Mouse (Mus musculus) kidney, embryonic 16.5 days (tissue): ENCODE data around the gene Tmem274. TPM values are rescaled to one million over a fixed set of nuclear protein-coding genes. Genes with fewer than 3 reads are reported as not detected.
"Not testable (repeated sequence)": the region's sequence is repeated elsewhere in the genome, so short reads cannot be mapped to it uniquely, and the experiment has no call there.

Experiments used
- ATAC-seq: fragments of 200-750 bp; cut with Nextera tagmentation; 2 replicates; pipeline ENCODE4 v1.8.0; 2017; ENCODE audit warnings: moderate TSS enrichment; ENCODE audit not compliant: low FRiP score, low TSS enrichment
- H3K27ac ChIP-seq: fragments of 300-500 bp; sonication (generic); 2 replicates; pipeline ENCODE4 v1.5.1; 2014; ENCODE audit warnings: low read length
- H3K27me3 ChIP-seq: fragments of 300-500 bp; sonication (generic); 2 replicates; pipeline ENCODE4 v1.6.1; 2014; ENCODE audit warnings: low read length, control low read depth, mixed read lengths; ENCODE audit not compliant: insufficient read depth
- H3K36me3 ChIP-seq: fragments of 300-500 bp; sonication (generic); 2 replicates; pipeline ENCODE4 v1.6.1; 2014; ENCODE audit warnings: low read length, control low read depth, mixed read lengths; ENCODE audit not compliant: insufficient read depth
- H3K4me1 ChIP-seq: fragments of 300-500 bp; sonication (generic); 2 replicates; pipeline ENCODE4 v1.6.1; 2014; ENCODE audit warnings: low read length, control low read depth, mixed read lengths; ENCODE audit not compliant: insufficient read depth
- H3K4me2 ChIP-seq: fragments of 300-500 bp; sonication (generic); replicated peaks from 2 replicates; pipeline ENCODE4 v1.6.1; 2014; ENCODE audit warnings: low read depth, low read length
- H3K4me3 ChIP-seq: fragments of 300-500 bp; sonication (generic); 2 replicates; pipeline ENCODE4 v1.5.1; 2014; ENCODE audit warnings: mild to moderate bottlenecking, low read length
- H3K9ac ChIP-seq: fragments of 300-500 bp; sonication (generic); replicated peaks from 2 replicates; pipeline ENCODE4 v1.6.1; 2014; ENCODE audit warnings: low read length
- H3K9me3 ChIP-seq: fragments of 300-500 bp; sonication (generic); 2 replicates; pipeline ENCODE4 v1.6.1; 2016; ENCODE audit warnings: low read length, control low read depth
- whole genome bisulfite sequencing: fragments of 180-500 bp; shearing (Covaris S2); extraction: QIAGEN DNeasy Blood & Tissue Kit; methylation state at CpG from one replicate; pipeline ENCODE4 v1.1.7; 2014; 5-methylcytosine and 5-hydroxymethylcytosine counted together
- polyA plus RNA-seq: library from polyadenylated mRNA; unstranded; fragments of >200 nt; fragmentation: Nextera tagmentation; extraction: Ambion mirVana; gene quantifications from 2 replicates; pipeline ENCODE4 v1.2.1, GENCODE M21; 2015

Gene Tmem274
- 0.41 and 0.82 TPM in 2 replicates for polyA plus RNA-seq

DNA sequence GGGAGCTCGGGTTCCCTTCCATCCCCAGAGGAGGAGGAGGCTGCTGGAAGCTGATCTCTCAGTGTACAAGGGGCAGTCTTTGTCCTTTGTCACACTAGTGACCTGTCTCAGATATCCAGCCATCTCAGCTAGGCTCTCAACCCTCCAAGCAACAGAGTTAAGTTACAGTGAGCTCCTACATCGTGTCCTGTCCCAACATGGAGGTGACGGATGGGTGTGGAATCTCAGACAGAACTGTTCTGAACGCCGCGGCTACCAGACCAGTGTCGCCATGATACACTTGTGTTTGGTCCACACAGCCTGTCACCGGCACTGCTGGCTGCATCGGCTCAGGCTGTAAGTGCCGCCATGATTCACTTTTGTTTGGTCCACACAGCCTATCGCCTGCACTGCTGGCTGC lies at the start of gene Tmem274:
Gene Tmem274 (plus strand): TSS at position 301 of the 400 bp plus-strand sequence.
- 69% methylated on average over 11 of the region's 11 CpGs for WGBS
- Histone ChIP-seq H3K4me3 (no peak within 1 kb of the TSS), H3K27ac (no peak within 1 kb of the TSS), H3K4me2 (no peak within 1 kb of the TSS), H3K9ac (no peak within 1 kb of the TSS), H3K9me3 (no peaks in the 10 kb centered on the region), H3K4me1 (no peaks in the 10 kb centered on the region), H3K27me3 (no peaks in the 10 kb centered on the region), H3K36me3 (peaks cover 6% of the 10 kb centered on the region)
- no peak for ATAC-seq

DNA sequence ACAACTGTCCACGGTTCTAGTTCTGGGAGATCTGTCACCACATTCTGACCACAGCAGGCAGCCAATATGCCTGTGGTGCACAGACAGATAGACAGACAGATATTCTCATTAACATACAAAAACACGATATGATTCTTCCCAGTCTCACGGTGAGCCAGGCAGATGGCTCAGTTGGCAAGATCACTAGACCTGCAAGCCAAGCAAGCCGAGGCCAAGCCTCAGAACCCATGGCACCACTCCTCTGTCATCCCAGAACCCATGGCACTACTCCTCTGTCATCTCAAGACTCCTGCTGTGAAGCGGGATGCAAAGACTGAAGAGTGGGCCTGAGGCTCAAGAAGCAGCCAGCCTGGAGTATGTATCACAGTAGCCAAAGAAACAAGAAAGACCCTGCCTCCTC lies 47.6 kb upstream of the Tmem274 start:
- Histone ChIP-seq H3K4me1 (peaks cover 6% of the 10 kb centered on the region; the same call in 1 of the 2 replicates), H3K4me2 (no peak overlapping the region), H3K27ac (no peak overlapping the region), H3K36me3 (no peaks in the 10 kb centered on the region), H3K27me3 (no peaks in the 10 kb centered on the region), H3K9me3 (no peaks in the 10 kb centered on the region), H3K4me3 (no peak overlapping the region), H3K9ac (no peak overlapping the region)
- no peak for ATAC-seq
- 87% methylated on average over 5 of the region's 5 CpGs for WGBS

DNA sequence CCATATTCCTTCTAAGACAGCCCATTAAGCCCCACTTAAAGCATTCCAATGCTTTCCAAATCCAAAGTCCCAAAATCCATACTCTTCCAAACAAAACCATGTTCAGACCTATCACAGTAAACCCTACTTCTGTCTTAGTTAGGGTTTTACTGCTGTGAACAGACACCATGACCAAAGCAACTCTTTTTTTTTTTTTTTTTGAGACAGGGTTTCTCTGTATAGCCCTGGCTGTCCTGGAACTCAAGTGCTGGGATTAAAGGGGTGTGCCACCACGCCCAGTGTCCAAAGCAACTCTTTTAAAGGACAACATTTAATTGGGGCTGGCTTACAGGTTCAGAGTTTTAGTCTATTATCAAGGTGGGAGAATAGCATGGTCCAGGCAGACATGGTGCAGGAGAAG lies 45.3 kb upstream of the Tmem274 start:
- not testable (repeated sequence) for H3K4me3 ChIP-seq, H3K4me1 ChIP-seq, H3K4me2 ChIP-seq, H3K27ac ChIP-seq, H3K27me3 ChIP-seq, H3K9me3 ChIP-seq, H3K9ac ChIP-seq, ATAC-seq, H3K36me3 ChIP-seq
- WGBS = 90% methylated on average over 1 of the region's 1 CpGs

DNA sequence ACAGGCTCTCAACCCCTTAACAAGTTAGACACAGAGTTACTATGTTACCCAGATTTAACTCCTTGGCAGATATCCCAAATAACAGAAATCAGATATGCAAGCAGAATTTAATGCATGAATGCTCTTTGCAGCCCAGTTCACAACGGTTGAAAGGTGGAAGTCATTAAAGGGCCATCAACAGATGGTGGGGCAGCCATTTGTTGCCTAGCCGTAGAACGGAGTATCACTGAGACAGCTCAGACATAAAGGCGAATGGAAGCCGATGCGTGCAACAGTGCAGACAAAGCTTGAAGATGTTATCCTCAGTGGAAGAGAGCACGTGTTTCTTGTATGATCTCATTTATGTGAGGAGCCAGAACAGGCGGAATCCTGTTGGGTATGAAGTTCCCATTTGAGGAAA lies 36.6 kb upstream of the Tmem274 start:
- Histone ChIP-seq H3K4me1 (peaks cover 12% of the 10 kb centered on the region), H3K4me2 (no peak overlapping the region), H3K36me3 (no peaks in the 10 kb centered on the region), H3K4me3 (no peak overlapping the region), H3K9me3 (no peaks in the 10 kb centered on the region), H3K27ac (no peak overlapping the region), H3K27me3 (no peaks in the 10 kb centered on the region), H3K9ac (no peak overlapping the region)
- WGBS = 23% methylated on average over 8 of the region's 8 CpGs
- 0 out of 2 replicates have a peak, but pooled peaks have one; percentile 29 for ATAC-seq

DNA sequence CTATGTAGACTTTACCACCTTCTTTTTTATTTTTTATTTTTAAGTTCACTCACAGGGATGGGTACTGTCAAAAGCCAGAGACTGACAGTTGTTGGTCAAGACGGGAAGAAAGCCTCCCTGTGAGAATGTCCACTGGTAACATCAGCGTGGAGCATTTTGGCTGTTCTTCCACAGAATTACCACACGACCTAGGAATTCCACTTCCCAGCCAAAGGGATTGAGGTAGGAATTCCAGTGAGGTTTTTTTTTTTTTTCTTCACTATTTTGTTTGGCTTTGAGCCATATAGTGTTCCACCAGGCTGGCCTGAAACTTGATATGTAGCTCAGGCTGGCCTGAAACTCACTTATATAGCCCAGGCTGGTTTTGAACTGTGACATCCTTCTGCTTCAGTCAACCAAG lies 34.7 kb upstream of the Tmem274 start:
- H3K4me1 ChIP-seq = peaks cover 19% of the 10 kb centered on the region
- no peaks in the 10 kb centered on the region for H3K9me3 ChIP-seq
- no peak overlapping the region for H3K4me2 ChIP-seq
- ATAC-seq = no peak
- no peak overlapping the region for H3K9ac ChIP-seq
- WGBS = 33% methylated on average over 3 of the region's 3 CpGs
- no peak overlapping the region for H3K27ac ChIP-seq
- H3K27me3 ChIP-seq = no peaks in the 10 kb centered on the region
- H3K36me3 ChIP-seq = no peaks in the 10 kb centered on the region
- no peak overlapping the region for H3K4me3 ChIP-seq

DNA sequence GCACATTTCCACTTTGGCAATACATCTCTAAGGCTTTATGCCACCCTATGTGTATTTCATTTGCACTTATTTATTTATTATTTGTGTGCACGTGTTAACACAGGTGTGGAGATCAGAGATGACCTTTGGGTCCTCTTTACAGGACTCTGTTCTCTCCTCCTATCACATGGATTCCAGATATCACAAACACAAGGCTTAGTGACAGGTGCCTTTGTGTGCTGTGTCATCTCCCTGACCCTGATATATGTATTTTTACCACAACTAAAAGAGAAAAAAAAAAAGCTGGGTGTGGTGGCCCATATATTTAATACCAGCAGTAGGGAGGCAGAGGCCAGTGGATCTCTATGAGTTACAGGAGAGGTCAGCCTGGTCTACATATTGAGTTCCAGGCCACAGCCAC lies 32.7 kb upstream of the Tmem274 start:
- H3K9ac ChIP-seq = peak overlapping the region; percentile 70
- no peak for ATAC-seq
- H3K4me3 ChIP-seq = no peak overlapping the region

DNA sequence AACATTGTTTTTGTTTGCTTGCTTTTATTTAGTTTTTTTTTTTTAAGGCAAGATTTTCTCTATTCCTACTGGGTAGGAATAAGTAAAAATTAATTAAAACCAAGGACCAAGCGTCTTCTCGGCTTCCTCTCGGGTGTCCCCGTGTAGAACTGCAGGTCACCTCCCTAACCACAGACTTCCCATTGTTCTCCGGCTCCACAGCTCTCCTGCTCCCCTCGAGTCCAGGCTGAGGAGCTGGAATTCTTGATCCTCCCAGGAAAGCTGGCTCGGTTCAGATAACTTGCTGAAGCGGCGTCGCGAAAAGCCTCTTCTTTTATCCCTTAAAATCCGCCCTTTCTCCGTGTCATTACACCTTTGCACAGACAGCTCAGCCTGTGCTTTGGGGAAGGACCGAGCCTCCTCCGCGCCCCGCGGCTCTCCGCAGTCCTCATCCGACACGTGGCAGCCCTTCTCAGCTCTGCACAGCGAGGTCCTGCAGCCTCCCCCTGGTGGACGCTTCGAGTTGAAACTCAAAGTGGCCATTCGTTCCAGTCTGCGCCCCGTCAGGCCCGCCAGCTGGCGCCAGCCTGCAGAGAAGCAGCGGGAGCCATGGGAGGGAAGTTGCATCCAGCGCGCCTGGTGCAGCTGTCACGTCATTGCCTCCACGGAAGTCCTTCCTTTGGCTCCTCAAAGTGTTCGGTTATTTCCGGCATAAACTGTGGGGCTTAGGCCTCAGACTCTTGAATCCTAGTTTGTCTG lies 32.0 kb upstream of the Tmem274 start:
- ATAC-seq = peak; percentile 98
- under 1% methylated on average over 36 of the region's 36 CpGs for WGBS

More for the DNA sequence above, 32.7 kb upstream of the Tmem274 start:
- H3K4me2 ChIP-seq = peak overlapping the region; percentile 64
- H3K27ac ChIP-seq = peak overlapping the region; percentile 94
- H3K27me3 ChIP-seq = no peaks in the 10 kb centered on the region
- H3K9me3 ChIP-seq = no peaks in the 10 kb centered on the region
- H3K4me1 ChIP-seq = peaks cover 19% of the 10 kb centered on the region
- WGBS = 53% methylated on average over 1 of the region's 1 CpGs
- H3K36me3 ChIP-seq = no peaks in the 10 kb centered on the region

DNA sequence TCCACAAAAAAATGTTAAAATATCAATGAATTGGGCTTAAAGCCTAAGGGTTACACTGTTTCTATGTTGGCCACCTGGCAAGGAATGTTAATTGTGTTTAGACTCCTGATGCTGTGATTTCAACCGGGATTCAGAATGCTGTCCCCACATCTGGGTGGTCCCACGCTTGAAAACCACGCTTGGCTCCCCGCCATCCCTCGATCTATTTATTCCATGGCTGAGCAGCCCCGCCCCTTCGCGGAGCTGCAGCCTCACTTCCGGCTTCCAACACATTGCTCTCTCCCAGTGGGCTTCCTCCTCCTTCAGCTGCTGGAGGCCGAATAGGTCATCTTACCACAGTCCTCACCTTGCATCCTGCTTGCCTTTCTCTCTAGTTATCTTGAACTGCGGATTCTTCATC lies 31.3 kb upstream of the Tmem274 start:
- Histone ChIP-seq H3K4me2 (peak overlapping the region; percentile 64), H3K27me3 (no peaks in the 10 kb centered on the region), H3K36me3 (no peaks in the 10 kb centered on the region), H3K4me3 (peak overlapping the region; percentile 45), H3K4me1 (peaks cover 15% of the 10 kb centered on the region), H3K9me3 (no peaks in the 10 kb centered on the region), H3K9ac (peak overlapping the region; percentile 70), H3K27ac (peak overlapping the region; percentile 94)
- ATAC-seq = peak; percentile 54
- WGBS = 3% methylated on average over 11 of the region's 11 CpGs

More for the DNA sequence above, 32.0 kb upstream of the Tmem274 start:
- Histone ChIP-seq H3K9ac (peak overlapping the region; percentile 70), H3K4me1 (peaks cover 17% of the 10 kb centered on the region), H3K4me3 (peak overlapping the region; percentile 45), H3K27me3 (no peaks in the 10 kb centered on the region), H3K4me2 (peak overlapping the region; percentile 64), H3K9me3 (no peaks in the 10 kb centered on the region), H3K27ac (peak overlapping the region; percentile 94), H3K36me3 (no peaks in the 10 kb centered on the region)

DNA sequence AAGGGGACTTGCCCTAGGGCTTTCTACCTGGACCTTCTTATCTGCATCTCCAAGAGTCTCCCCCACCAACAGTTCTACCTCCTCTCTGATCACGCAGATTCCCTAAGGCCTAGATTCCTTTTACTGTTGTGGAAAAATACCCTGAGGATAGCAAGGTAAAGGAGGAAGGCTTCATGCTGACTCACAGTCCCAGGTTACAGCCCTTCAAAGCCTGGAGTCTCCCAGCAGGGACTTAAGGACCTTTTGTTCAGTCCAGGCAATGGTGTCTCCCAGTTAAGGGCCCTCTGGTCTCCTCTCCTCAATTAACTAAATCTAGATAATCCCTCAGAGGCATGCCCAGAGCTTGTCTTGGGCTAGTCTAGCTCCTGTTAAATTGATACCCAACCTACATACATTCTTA lies 30.9 kb upstream of the Tmem274 start:
- no peaks in the 10 kb centered on the region for H3K36me3 ChIP-seq
- no peaks in the 10 kb centered on the region for H3K9me3 ChIP-seq
- H3K27me3 ChIP-seq = no peaks in the 10 kb centered on the region
- H3K4me1 ChIP-seq = peaks cover 15% of the 10 kb centered on the region
- peak overlapping the region; percentile 70 for H3K9ac ChIP-seq
- no peak for ATAC-seq
- peak overlapping the region; percentile 64 for H3K4me2 ChIP-seq
- H3K27ac ChIP-seq = peak overlapping the region; percentile 94
- WGBS = 56% methylated on average over 1 of the region's 1 CpGs
- H3K4me3 ChIP-seq = no peak overlapping the region

DNA sequence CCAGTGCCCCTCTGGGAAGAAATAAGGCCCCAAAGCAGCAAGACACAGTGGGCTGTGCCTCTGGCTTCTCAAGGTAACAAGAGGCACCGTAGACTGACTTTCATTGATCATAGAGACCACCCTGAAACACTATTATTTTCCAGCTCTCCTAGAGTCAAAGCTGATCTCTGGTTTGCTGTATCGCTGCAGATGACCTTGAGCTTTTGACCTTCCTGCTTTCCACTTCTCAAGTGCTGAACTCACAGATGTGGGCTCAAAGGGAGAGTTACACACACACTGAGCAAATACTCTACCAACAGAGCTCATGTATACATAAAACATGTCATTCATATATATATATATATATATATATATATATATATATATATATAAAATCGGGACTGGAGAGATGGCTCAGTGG lies 26.5 kb upstream of the Tmem274 start:
- Histone ChIP-seq H3K4me2 (no peak overlapping the region), H3K36me3 (no peaks in the 10 kb centered on the region), H3K9ac (no peak overlapping the region), H3K27ac (no peak overlapping the region), H3K4me3 (no peak overlapping the region), H3K9me3 (no peaks in the 10 kb centered on the region), H3K4me1 (peaks cover 6% of the 10 kb centered on the region), H3K27me3 (no peaks in the 10 kb centered on the region)
- whole genome bisulfite sequencing = 78% methylated on average over 3 of the region's 3 CpGs
- no peak for ATAC-seq
